Mouse (Mus musculus): ENCODE data around the gene Atp8a2.

Gene Atp8a2

DNA sequence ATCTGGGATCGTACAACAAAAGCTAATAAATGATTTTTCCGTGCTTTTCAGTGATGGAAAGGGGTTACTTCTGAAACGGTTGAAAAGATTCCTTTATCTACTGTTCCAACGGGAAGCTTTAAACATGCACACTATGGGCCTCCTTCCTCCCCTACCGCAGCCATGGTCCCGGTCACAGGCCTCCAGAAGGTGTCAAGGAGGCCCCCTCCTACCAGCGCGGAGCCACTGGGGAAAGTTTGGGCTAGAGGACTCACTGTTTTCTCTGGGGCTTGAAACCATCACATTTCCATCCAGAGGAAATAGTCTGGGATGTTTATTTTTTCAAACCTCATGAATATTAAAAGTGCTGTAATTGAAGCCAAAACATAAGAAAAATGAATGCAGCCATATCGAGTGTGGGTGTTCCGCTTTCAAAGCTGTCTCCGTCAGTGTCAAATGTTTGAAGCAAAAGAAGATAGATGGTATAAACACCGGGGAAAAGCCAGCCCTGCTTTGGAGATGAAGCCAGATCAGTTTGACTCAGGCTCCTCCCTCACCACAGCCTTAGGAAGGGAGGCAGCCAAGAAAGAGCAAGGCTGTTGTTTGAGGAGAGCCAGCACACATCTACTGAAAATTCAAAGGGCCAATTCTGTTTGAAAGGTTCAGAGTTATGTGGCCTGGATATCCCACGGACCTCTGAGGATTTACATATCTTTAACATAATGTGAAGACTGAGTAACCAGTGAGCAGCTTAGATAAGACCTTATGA lies 481.1 kb downstream of the Atp8a2 start:
- DNase-seq (ENCODE audit: low read depth, low spot score), result no peak

DNA sequence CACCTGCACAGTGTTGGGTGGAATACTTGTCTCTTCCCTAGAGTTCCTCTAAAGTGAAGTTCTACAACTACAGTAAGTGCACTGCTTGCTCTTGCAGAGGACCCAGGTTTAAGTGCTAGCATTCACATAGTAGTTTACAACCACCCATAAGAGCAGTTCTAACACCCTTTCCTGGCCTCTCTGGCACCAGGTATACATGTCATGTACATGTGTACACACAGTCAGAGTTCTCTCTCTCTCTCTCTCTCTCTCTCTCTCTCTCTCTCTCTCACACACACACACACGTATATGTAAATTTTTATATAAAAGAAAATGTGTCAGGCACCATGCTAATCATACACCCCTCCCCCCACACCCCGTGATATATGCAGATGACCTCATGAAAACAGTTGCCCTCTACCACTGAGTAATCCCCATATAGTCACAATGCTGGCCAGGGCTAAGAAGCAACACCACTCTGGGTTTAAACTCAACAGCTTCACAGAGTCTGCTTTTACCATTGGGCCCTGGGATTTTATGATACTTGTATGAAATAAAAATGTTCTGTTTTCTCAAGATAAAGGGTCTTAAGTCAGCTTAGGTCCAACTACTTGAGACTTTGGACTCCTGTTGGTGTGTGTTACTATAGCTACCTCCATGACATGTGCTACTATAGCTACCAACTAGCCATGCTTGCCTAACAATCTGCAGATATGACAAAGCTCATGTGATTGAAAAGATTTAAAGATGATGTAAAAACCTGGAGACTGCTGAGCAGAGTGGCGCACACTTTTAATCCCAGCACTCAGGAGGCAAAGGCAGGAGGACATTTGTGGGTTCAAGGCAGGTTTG lies 487.3 kb downstream of the Atp8a2 start:
- DNase-seq (ENCODE audit: low read depth, low spot score), result no peak

DNA sequence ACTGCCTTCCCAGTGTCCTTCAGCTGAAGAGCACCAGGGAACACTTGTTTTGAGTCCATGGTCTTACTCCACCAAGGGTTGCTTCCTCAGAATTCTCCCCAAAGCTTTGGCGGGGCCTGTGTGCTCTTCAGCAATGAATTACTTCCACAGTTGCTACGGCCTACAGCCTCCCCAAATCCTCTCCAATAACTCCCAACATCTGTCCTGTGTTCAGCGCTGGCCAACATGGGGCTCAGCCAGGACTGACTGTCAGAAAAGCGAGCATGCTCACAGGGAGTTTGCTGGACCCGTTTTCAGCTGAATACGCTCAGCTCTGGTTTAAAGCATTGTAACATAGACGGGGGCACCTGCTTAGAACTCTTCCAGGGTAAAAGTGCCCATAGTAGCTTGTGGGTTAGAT lies 489.0 kb downstream of the Atp8a2 start:
- DNase-seq (ENCODE audit: low read depth, low spot score), result no peak

DNA sequence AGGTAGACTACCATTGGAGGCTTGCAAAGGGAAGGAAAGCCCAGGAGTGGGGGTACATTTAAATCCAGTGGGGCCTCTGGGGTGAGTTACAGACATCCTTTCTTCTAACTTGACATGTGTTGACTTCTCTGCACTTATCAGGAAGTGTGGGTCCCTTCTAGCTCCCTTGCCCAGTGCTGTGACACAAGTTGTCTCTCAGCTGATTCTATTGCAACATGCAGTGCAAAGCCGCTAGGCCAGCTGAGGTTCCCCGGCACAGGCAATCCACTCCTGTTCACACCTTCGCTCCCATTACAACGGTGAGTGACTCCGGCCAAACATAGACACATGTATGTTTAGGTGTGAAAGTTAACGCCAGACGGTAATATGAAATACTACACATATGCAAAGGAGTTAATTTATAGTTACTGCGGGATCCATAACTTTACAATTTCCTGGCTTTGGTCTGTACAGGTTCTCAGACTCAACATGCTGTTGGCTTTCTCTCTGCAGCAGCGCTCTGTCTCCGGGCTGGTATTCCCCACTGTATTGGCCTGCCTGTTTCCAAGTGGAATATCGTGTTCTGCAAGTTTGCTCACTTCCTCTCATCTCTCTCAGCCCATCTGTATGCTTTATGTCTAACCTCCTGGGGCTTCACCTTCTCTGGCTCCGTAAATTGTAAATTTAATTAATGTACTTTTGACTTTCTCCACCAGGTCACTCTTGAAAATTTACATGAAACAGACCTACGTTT lies 491.5 kb downstream of the Atp8a2 start:
- DNase-seq (ENCODE audit: low read depth, low spot score), result no peak

DNA sequence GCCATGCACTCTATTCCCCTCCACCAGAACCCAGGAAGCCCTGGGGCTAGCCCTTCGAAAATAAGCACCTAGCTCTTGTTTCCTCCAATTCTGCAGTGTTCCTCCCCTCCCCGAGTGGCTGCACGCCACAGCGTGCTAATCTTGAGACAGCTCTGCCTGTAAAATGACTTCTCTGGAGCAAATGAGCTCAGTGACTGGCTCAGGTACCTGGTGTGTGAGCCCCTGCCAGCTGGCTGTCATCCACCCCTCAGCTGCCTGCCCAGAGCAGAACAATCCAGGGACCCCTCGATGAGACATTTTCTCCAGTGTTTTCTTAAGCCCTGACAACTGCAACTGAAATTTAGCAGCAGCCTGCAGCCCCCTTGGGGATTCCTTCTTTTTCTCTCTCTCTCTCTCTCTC lies 495.5 kb downstream of the Atp8a2 start:
- no peak for DNase-seq (ENCODE audit: low read depth, low spot score)

DNA sequence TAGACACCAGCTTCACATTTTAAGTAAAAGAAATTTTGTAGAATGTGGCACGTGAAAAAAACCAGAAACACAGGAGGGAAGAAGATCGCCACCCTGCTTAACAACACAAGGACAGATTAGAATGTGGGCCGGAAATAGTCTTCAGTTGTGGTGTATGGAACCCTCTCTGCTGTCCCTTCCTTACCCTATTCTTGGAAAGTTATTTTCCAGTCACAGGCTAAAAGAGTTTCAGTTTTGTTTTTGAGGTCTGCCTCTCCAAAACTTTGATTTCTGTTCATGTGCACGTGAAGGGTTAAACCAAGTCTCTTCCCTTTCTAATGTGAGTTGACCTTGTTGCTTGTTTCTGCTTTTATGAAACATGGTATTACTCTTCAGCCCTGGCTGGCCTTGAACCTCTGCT lies 501.8 kb downstream of the Atp8a2 start:
- no peak for DNase-seq (ENCODE audit: low read depth, low spot score)

DNA sequence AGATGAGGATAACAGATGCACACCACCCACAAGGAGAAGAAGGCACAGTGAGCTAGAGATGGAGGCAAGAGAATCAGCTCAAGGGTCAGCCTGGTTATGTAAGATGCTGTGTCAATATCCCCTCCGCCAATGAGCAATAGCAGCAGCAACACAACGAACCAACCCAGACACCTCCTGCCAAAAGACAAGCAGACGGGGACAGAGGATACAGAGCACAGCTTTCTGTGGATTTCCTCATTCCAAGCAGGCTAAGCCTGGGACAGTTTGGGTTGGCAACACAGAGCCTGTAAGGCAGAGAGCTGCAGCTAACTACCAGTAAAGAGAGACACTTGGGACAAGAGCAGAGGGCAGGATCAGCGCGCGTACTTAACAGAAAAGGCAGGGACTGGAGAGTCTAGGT lies 504.8 kb downstream of the Atp8a2 start:
- DNase-seq (ENCODE audit: low read depth, low spot score), result no peak

DNA sequence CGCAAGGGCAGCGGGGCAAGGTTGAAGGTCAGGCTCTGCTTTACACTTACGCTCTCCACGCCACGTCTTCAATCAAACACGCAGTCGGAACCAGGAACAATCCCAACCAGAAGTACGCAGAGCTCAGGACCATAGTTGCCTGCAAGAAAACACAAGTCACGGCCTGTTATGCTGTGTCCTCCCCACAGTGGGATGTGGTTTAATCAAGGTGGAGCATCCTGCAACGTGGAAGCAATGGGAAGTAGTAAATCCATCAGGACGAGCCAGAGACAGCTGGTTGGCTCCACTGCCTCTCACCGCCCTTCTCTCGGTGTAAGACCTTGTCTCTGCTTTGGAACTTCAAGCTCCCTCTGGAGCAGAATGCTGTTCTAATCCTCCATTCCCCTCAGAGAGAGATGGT lies 505.6 kb downstream of the Atp8a2 start:
- no peak for DNase-seq (ENCODE audit: low read depth, low spot score)

DNA sequence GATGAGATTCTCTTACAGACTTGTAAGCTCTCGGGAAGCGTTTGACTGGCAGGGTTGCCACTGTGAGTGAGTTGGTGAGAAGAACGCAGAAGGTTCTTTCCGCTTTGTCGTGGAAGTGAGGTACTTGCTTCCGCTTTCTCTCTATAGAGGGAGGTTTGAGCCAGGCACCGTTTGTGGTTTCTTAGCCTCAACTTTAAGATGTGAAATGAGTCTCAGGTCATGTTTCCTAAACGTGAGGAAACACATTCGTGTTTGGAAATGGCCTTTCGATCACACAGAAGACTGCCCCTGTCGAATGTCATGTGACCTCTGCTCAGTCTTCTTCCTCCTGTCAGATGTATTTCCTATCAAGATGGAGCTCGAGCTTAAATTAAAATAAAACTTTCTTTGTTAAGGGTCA lies 506.0 kb downstream of the Atp8a2 start:
- no peak for DNase-seq (ENCODE audit: low read depth, low spot score)

DNA sequence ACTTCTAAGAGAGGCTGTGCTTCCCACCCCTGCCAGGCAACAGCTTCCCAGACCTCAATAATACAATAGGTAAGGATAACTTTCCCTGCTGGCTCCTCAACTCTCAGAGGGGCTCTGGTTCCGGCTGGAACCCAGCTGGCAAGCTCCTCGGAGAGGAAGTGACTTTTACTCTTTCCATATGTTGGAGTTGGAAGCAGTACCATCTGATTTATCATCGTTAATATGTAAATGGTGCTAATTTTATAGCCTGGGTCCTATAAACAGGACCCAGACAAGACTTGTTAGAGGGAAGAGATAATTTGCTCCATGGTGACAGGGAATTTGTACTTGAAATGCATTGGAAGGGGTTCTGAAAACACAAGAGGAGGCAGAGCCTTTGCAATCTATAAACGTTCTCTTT lies 507.4 kb downstream of the Atp8a2 start:
- no peak for DNase-seq (ENCODE audit: low read depth, low spot score)

DNA sequence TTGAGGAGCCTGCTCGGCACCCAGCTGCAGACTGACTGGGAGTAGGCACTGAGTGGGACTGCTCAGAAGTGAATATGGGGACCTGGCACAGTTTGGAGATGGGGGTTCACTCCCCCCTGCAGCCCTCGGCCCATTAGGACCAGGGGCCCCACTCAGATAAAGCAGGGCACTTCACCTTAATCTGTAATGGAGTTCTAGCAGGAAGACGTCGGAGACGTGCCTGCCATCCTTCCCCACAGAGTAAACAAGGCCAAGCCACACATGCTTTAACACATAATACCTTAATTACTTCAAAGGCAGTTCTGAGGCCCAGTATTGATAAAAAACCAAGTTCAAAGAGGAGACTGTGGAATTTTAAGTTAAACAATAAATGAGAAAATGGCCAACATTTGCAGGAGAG lies 510.8 kb downstream of the Atp8a2 start:
- DNase-seq (ENCODE audit: low read depth, low spot score), result no peak

DNA sequence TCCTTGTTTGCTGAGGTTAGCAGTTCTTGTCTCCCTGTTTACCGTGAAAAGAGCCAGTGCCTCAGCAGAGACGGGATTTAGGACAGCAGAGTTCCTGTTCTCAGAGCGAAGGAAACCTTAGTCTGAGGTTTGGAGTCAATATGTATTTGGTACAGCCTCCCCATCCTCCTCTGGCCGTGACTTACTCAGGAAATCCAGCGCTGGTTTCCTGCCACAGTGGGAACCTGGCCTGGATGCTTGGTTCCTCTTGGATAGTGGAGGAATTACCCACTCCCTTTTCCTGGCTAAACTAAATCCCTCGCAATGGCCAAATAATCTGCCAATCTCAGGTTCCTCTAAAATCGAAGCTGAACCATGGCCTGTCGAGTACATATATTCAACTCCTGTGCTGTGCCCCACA lies 511.6 kb downstream of the Atp8a2 start:
- no peak for DNase-seq (ENCODE audit: low read depth, low spot score)

DNA sequence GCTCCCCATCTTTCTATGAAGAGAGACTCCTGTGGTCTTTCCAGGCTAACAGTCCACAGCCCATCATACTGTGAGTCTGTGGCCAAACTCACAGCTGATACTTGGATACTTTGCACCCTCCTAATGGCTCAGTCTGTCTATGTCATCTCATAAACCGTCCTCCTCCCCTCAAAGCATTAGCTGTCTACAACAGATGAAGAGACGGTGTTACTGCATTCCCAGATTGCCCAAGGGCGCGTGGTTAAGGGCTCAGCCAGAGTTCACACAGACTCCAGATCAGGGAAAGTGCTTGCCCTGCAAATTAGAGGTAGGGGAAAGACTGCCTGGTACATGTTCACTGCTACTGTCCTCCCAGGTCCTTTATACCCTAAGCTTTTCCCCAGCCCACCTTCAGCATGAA lies 515.1 kb downstream of the Atp8a2 start:
- no peak for DNase-seq (ENCODE audit: low read depth, low spot score)

DNA sequence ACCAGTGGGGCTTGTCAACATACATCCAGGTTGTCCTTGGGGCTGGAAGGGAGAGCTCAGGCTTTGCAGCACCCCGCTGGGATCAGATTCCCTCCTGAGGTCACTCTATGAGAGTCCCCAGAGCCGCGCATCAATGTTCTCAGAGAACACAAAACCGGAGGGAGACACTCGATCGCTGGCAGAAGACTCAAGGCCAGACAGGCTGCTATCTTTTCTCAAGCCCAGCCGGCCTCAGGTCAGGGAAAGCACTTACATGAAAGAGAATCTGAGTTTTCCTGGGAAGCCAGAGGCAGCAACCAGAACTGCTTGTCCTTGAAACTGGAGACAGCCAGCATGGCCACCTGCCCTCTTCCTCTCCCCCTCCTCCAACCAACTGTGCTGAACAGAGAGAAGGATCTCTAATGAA lies 519.4 kb downstream of the Atp8a2 start:
- DNase-seq (ENCODE audit: low read depth, low spot score), result no peak

DNA sequence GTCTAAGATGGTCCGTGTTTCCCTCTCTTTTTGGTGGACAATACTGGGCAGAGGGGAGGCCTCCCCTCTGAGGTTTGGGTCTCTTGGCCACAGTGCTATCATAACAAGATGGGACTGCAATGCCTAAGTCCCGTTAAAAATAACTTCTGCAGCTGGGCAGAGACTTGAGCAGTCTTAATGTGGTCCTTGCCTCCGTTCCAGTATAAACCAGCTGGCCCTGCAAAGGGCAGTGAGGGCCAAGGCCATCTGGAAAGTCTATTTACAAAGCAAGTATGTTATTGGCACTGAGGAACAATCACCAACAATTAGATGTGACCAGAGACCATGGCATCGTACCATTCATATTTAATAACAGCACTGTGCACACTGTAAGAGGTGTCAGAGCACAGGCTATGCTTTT lies 521.6 kb downstream of the Atp8a2 start:
- DNase-seq (ENCODE audit: low read depth, low spot score), result no peak

DNA sequence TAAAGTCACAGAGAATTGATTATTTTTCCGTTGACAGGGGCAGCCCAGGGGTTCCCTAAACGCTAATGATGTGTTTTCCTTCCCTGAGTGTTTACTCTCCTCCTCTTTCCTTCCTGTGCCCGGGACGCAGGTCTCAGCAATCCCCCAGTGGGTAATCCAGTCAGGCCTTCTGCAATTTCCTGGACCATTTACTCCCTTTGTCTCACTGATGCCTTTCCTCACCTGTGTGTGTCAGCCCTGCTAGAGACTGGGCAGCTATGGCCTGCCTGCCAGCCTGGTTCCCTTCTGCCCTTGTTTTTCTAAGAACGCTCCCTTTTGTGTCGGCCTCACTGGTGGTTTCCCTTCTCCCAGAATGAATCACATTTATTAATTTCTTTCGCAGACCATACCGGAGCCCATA lies 522.4 kb downstream of the Atp8a2 start:
- no peak for DNase-seq (ENCODE audit: low read depth, low spot score)

DNA sequence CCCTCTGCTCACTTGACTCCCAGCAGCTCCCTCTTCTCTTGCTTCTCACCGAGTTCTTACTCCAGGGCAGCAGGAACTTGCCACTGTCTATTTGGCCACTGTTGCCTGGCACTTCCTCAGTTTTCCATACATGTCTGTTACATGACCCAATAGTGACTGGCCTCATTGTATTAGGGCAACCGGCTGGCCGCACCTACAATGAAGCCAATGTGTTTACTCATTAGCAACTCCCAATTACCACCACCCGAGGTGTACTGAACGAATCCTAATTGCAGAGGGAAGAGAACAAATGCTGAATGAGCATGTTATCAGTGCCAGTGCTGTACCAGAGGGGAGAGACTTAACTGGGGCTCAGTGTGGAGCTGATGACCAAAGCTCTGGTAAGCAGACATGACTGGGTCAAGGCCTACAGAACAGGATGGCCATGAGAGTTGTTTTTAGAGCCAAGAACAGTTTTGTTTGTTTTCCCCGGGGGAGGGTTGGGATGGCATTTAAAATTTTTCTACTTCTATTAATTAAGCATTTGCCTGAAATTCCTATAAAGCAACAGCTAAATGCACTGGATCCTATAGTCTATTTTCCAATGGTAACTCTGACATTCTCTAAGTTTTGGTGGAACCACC lies 524.0 kb downstream of the Atp8a2 start:
- DNase-seq (ENCODE audit: low read depth, low spot score), result no peak

DNA sequence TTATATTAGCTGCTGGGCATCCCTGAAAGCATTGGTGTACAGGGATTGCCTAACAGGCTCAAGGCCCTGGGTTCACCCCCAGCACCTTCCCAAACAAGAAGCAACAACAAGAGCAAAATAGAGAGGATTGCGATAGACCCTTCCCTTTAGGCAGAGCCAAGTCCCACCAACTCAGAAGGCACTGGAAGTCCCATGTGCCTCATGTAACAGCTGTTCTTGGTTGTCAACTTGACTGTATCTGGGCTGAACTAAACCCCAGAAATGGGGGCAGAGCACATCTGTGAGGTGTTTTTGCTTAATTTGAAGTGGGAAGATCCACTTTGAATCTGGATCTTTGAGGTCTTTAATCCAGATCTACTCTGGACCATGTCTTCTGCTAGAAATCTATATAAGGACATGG lies 539.9 kb downstream of the Atp8a2 start:
- DNase-seq (ENCODE audit: low read depth, low spot score), result no peak

DNA sequence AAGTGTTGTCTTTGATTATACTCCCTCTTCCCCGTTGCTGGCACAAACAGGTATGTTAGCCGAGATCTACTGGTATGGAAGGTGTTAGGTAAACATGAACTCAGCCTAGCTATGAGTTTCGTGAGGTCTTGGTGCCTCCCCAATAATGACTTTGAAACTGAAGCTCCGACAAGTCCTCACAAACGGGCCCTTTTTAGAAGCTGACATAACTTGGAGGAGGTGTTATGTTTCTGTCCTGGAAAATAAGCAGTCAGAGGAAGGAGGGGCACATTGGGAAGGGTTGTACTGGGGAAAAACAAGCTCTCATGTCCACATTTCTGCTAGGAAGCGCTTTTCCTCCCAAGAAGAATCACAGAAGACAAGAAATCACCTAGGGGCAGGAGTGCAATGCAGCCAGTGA lies 540.4 kb downstream of the Atp8a2 start:
- no peak for DNase-seq (ENCODE audit: low read depth, low spot score)

DNA sequence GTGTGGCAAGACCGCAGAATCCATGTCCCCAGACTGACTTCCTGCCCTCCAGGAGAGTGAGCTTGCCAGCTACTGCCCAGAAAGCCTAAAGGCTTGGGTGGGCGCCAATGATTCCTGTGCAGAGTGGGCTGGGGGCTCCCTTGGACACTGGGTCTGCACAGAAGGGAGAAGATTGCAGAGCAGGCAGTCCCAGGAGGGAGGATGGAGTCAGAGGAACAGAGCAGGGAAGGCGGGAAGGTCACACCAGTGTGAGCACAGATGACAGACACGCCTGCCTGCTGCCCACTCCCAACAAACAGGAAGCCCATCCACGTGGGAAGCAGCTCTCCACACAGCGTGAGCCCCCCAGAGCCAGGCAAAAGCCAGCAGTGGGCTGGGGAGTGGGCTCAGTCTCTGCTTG lies 547.6 kb downstream of the Atp8a2 start:
- no peak for DNase-seq (ENCODE audit: low read depth, low spot score)

DNA sequence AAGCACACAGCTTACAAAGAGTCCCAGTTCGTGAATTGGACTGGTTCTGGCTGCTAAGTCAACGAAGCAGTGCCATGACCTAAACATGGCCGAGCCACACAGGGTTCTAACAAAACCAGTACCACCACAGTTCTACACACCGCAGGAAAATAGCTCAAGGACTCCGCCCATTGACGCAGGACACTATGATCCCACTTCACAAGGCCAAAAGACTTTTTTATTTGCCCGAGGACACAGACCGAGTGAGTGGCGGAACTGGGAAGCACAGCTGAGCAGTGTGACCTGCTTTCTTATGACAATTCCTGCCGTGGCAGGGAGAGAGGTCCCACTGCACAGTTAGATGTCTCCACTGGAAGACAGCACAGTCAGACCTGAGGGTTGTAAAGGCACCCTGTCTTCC lies 548.4 kb downstream of the Atp8a2 start:
- DNase-seq (ENCODE audit: low read depth, low spot score), result no peak
